Mouse (Mus musculus): ENCODE data around the gene Abca12.

DNA sequence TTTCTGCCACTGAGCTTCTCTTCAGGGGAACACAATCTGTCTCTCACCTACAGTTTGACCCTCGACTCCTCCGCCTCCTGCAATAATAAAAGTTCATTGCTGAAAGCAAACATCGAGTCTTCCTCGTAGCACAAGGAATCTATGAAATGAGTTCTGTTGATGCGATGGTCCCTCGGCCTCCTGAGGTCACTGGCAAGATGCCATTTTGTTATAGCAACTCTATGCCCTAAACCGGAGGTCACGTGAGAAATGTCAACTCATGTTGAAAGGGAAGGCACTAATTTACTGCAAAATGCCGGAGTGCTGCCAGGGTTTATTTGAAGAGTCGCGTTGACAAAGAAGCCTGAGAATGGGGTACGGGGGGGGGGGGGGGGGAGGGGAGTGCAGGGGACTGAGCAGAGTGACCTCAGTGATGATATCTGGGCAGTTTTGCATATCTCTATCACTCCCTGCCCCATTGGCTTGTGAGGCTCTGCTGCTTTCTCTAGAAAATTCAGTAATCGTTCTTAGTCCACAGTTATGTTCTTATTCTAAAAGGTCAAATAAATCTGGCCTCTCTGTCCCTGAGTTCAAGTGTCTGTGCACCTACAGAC lies 7.1 kb upstream of the Abca12 start:
- TF ChIP-seq CTCF (IDR thresholded peaks at IDR 0.05; ENCODE audit: low read depth) (no peak), EP300 (IDR thresholded peaks at IDR 0.05; ENCODE audit: low read depth) (no peak)
